Mouse (Mus musculus): ENCODE data around the gene Emx1. TPM values are rescaled to one million over a fixed set of nuclear protein-coding genes. Genes with fewer than 3 reads are reported as not detected.
"Not testable (repeated sequence)": the region's sequence is repeated elsewhere in the genome, so short reads cannot be mapped to it uniquely, and the experiment has no call there.

Emx1 gene
- total RNA-seq (2021) = not detected

DNA sequence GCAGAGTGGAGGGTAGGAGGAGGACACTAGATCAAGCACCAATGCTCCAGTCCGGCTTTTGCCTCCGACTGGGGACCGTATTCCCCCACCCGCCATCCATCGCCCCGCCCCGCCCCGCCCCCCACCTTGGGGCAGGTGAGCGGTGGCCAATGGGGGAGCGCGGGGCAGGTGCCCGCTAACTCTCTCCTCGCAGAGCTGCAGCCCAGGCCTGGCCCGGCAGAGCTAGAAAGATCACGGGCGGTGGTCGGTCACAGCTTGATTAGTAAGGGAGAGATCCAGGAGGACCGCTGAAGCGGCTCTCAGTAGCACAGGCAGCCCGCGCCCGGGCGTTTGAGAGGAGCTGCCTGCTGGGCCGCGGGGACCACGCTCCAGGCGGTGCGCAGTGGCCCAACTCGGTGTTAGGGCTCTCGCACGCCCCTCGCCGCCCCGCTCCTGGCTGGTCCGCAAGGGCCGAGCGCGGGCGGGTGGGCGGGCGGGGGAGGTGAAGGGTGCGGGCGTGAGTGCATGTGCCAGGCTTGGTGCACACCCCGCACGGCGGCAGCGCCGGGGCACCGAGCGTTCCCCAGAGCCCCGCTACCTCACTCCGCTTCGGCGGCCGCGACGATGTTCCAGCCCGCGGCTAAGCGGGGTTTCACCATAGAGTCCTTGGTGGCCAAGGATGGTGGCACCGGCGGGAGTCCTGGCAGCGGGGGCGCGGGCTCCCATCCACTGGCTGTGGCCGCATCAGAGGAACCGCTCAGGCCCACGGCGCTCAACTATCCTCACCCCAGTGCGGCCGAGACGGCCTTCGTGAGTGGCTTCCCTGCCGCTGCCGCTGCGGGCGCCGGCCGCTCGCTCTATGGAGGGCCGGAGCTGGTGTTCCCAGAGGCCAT lies at the start of gene Emx1:
Gene Emx1, plus strand, starts transcription at position 99 of the 872 bp plus-strand sequence.
- no peak for DNase-seq (ENCODE audit: low spot score)
- intact Hi-C loops (cut with DNase I) = no loop called here

DNA sequence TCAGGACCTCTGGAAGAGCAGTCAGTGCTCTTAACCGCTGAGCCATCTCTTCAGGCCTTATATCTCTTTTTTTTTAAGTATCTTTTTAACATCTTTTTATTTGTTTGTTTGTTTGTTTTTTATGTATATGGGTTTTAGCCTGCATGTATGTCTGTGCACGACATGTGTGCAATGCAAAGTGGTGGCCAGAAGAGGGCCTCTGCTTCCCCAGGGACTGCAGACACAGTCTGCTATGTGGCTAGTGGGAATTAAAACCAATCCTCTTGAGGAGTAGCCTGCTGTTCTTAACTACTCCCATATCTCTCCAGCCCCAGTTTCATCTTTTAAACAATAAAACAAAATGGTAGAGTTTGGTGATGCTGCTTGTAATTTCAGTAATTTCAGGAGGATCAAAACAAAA lies 47.7 kb upstream of the Emx1 start:
- intact Hi-C loops (cut with DNase I) = no loop called here
- no peak for DNase-seq (ENCODE audit: low spot score)

DNA sequence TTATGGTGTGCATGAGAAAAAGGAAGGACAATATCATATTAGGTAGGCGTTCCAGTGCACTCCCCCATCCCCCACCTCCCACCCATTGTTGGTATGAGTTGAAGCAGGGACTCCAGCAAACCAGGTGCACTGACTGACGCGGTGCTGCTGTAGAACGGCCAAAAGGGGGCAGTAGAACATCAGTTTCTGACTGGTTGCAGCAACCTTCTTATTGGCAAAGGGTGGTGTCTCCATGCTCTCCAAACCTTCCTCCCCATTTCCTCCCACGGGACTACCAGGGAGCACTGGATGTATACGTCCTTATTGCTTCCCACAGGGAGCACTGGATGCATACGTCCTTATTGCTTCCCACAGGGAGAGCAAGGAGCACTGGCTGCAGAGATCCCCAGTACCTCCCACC lies 46.2 kb upstream of the Emx1 start:
- intact Hi-C loops (cut with DNase I) = not testable (repeated sequence)
- peak; percentile 33 for DNase-seq (ENCODE audit: low spot score)

DNA sequence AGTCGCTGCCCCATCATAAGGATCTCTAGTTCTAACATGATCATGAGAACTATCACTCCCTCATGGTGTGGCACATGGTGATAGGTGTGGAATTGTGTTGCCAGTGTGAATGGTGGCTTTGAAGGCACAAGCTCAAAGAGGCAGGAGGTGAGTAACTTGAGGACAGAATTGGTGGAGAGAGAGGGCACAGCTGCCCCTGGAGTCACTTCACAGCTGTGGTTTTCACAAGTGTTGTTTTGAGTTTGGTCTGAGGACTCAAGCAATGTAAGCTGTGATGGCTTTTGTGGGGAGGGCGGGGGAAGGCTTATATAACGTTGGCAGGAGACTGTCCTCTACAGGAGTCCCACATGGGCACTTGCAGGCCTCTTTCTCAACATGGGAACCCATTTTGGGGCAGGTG lies 42.8 kb upstream of the Emx1 start:
- intact Hi-C loops (cut with DNase I) = no loop called here
- DNase-seq (ENCODE audit: low spot score) = no peak

DNA sequence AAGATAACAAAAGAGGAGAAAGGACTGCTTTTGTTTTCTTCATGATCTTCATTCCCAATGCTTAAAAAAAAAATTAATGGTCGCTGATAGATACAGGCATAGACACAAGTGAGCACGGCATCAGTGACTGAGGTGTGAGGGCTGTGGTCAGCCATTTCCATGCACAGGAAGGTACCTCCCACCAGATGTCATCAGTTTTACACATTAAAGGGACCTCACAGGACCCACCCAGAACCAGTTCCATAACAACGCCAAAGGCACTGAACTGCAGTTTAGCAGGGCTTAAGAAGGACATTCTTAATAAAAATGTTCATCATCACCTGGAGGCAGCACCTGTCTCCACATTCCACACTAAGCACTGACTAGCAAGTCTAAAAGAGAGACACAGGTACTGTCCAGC lies 39.6 kb upstream of the Emx1 start:
- intact Hi-C loops (cut with DNase I) = no loop called here
- DNase-seq (ENCODE audit: low spot score) = no peak

DNA sequence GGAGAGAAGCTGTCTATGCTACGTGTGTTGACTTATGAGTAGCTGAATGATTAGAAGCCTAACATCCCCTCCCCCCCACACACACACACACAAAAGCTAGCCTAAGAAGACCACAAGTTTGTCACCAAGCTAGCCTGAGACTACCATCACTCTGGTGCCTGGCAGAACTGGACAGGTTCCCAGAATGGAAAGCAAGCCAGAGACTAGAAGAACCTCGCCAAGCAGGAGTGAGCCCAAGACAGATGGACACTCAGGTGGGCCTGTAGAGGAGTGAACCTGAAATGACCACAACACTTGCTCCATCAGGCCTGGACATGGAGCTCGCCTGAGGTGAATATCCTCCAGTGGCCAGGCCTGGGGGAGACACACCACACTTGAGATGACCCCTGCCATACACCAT lies 36.9 kb upstream of the Emx1 start:
- DNase-seq (ENCODE audit: low spot score) = no peak
- intact Hi-C loops (cut with DNase I) = no loop called here

DNA sequence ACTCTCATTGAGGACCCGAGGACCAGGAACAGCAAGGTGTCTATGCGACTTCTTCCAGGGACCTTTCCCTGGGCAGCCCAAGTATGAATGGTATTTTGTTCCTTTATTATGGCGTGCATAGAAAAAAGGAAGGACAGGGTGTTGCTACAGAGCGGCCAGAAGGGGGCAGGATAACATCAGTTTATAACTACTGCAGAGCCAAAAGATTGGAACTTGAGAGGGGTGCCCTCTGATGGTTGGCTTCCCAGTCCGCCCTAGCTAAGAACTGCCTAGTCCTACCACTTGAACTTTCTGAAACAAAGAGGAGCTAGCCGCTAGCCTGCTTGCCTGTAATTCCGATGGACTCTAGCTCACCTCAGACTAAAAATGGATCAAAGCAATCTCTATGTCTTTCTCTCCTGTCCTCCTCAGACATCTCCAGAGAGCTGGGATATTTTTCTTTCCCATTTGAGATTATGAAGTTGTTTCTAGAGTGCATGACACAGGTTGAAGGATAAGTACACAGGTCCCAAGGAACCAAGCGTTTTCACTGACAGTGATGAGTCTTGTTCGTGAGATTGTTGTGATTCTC lies 33.2 kb upstream of the Emx1 start:
- no peak for DNase-seq (ENCODE audit: low spot score)
- intact Hi-C loops (cut with DNase I) = no loop called here

DNA sequence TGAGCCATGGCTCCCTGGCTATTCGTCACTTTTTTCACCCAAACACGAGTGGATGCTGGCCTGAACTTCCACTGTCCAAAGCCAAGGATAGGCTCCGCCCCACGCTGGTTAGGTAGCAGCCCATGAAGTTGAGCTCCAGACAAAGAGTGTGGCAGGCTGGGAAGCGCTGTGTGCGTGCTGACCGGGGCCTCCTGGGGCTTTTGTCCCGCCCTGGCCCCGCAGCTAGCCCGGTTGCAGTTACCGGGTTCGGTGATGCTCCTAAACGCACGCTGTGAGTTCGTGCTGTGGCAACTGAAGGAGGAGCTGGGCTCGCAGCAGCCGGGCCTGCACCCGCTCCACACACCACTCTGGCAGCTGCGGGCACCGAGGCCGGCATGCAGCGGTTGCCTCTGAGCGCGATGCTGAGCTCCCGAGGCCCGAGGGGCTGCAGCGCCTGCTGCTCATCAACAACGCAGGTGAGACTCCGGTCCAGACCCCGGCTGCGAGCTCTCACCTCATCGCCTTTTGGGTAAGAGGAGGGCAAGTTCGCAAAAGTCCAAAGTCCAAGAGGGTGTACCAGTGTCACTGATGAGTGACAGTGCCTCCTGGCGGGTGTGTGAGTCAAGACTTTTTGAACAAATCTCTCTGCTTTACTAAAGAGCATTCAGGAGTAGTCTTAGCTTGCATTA lies 32.2 kb upstream of the Emx1 start:
- intact Hi-C loops (cut with DNase I) = no loop called here

DNA sequence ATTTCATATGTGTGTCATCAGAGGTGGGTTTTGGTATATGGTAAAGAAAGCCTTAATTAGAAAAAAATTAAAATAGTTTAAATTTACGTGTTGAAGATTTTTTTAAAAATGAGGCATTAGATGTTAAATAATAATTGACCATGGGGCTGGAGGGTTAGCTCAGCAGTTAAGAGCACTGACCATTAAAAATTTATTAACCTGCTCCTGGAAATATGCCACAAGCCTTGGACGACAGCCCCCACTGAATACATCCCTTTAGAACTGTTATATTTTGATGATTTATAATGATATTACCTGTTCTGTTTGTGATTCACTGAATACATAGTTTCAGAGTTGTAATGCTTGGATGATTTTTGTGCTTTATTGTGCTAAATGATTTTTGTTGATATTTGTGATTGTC lies 30.7 kb upstream of the Emx1 start:
- intact Hi-C loops (cut with DNase I); DNase-seq (ENCODE audit: low spot score): not testable (repeated sequence)

More for the DNA sequence above, 32.2 kb upstream of the Emx1 start:
- peak; percentile 16 for DNase-seq (ENCODE audit: low spot score)

DNA sequence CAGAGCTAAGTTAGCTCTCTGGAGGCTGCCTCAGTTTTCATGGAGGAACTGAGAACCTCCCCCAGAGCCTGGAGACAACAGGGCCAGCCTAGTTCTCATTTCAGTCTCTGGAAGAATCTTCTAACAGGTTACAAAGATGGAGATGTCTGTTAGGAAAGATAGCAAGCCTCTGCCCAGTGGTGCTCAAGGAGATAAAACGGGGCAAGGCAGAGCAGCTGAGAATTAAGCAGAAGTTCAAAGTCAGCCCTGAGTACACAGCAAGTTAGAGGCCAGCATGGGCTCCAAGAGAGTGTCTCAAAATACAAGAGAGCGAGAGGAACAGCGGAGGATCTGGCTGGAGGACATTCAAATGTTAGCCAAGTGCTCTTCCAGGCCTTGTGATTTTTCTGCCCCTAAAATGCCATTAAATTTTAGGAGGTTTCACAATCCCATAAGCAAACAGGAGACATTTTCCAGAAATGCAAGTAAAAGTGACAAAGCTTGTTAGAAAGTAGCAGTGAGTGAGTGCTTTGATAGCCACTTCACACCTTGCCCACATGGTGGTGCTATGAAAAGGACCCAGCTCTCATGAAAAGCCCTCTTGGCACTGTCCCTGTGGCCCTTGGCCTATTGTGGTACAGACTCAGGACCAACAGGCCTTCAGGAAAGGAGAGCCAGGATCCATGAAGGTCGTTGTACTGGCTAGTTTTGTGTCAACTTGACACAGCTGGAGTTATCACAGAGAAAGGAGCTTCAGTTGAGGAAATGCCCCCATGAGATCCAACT lies 29.0 kb upstream of the Emx1 start:
- intact Hi-C loops (cut with DNase I); DNase-seq (ENCODE audit: low spot score): not testable (repeated sequence)

DNA sequence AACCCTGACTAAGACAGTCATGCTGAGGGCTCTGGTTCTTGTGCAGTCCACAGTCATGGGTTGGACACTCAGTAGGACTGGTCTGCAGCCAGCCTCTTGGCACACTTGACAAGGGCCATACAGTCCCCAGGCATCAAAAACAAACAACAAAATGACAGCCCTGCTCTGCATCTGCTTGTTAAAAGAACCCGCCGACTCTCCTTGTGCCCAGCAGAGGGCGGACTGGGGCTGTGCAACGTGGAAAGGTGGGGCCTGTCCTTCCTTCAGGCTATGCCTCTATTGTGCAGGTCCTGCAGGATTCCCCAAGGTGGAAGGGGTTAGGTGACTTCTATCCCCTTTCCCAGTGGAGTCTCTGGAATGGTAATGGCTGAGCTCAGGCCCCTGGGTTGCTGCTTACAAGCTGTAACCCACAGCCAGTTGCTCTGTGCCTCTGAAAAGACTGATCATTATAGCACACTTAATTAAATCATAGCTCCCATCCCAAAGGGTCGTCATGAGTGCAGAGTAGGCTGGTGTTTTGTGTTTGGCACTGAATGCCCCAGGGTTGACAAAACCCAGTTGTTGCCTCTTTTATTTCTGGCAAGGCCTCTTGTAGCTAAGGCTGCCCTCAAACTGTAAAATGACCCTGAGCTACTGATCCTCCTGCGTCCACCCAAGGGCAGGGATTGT lies 28.0 kb upstream of the Emx1 start:
- intact Hi-C loops (cut with DNase I); DNase-seq (ENCODE audit: low spot score): not testable (repeated sequence)

DNA sequence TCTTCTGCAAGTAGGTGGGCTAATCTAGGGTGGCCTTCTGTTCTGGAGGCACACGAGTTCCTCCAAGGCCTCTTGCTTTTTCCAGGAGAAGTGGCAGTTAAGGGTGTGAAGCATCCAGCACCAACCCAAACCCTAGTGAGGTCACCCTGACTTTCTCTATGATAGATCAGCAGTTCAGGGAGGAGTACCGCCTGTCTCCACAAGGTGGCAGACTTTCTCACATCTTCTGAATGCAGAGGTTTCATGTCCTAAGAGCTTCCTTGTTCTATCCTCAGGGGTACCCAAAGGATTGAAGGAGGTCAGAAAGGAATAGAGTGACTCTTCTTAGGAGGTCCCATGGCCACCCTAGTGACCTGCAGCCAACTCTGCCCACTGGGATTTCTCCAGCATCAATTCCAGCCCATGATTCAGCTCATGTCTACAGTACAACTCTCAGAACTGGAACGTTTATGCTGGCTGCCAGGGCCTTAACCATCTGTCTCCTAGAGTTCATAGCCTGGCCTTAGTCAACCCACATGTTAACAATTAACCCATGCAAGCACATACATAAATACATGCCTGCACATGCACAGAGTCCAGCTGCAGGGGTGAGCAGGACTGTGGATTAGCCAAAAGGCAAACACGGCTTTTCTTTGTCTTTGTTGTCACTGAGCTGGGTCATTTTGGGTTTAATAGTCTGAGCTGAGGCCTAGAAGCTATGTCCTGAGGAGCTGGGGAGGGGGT lies 26.9 kb upstream of the Emx1 start:
- intact Hi-C loops (cut with DNase I) = loop anchor here (1.0 to 5.0 kb wide), 3 partner anchors 77 to 250 kb away; no protein-coding TSS in a partner anchor
- no peak for DNase-seq (ENCODE audit: low spot score)

DNA sequence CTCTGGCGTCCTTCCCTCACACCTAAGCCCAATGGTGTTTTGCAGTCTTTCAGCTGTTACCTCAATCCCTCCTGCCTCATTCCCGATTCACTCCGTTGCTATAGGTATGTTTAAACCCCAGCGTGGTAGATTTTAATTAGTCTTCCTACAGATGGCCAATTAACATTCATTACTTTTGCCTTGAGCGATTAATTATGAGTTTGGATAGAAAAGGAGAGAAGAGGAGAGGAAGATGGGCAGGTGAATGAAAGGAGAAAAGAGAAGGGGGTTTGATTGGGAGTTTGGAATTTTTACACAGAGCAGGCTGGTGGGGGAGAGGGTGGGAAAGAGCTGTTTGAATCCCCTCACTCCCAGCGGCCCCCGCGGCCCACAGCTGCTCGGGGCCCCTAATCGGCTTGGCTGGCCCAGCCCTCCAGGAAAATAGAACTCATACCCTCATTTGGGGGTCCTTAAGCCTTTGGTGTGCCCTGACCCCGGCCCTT lies 21.8 kb upstream of the Emx1 start:
- intact Hi-C loops (cut with DNase I) = no loop called here
- no peak for DNase-seq (ENCODE audit: low spot score)

DNA sequence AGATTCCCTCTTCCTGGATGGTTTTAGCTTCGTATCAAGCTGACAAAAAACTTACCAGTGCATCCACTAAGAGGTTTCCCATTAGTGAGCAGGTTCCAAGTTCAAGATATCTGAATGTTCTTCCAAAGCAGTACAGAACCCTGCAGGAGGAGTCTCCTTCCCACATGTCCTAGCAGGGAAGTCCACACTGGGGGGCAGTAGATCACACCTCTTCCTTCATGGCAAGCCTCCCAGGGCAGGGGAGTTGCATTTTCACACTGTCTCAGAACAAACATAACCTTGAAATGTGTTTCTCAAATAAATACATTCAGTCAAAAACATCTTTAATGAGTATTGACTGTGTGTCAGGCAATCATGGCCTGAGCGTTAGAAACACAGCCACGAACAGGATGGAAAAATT lies 7.7 kb upstream of the Emx1 start:
- DNase-seq (ENCODE audit: low spot score) = no peak
- intact Hi-C loops (cut with DNase I) = no loop called here

DNA sequence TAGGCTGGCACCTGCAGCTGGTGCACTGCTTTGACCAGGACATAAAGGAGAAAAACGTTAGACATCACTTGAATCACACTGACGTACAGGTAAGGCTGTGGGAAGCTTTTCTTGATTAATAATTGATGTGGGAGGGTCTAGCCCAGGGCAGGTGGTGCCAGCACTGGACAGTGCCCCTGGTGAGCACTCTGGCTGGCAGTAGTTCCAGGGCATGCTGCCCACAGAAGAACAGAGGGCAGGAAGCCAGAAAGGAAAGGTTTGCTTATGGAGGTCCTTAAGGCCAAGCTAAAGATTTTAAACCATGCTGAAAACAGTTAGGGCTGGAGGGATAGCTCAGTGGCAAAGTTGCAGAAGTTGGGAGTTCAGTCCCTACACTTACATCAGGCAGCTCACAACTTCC lies 7.2 kb upstream of the Emx1 start:
- intact Hi-C loops (cut with DNase I) = no loop called here
- DNase-seq (ENCODE audit: low spot score) = no peak

DNA sequence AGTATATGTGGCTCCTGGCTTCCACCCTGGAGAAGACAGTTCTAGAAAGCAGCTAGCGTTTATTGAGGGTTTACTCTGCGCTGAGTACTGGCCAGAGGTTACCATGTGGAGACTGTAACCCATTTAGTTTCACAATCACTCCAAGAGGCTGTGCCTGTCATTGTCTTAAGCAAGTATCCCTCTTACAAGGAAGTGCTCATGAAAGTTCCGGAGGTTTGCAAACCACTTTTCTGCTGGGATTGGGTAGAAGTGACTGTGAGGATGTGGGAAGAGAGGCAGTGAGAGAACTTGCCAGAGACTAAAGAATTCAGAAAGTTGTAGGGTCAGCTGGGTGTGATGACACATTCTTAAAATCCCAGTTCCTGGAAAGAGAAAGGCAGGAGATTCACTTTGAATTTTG lies 3.3 kb upstream of the Emx1 start:
- no peak for DNase-seq (ENCODE audit: low spot score)
- intact Hi-C loops (cut with DNase I) = no loop called here

DNA sequence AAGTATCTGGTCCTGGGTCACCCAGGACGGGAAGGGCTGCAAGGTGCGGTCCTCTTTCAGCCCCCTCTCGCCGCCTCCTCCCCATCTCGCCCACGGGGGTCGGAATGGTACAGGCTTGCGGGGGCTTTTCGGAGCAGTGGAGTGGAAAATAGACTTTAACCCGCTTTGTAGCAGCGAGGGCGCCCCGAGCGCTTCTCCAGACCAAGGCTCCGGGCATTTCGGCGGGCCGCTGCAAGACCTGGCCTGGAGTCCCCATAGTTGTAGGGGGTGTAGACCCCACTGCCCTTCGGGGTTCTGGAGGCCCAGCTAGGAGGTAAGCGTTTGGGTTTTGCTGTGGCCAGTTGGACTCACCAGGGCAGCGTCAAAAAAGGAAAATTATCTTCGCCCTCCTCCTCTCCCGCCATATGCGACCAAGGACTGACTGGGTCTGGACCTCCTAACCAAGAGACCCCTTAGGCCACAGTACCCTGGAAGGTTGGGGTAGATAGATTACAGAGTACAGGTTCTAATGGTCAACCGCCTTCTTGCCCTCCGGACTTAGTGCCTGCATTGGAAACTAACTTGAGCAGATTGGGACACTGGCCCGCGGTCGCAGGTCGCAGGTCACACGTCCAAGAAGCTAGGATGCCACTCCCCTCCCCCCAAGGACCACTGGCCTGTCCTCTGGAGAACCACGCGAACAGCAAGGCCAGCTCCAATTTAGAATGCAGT lies 1.1 kb upstream of the Emx1 start:
- intact Hi-C loops (cut with DNase I) = no loop called here
- no peak for DNase-seq (ENCODE audit: low spot score)

DNA sequence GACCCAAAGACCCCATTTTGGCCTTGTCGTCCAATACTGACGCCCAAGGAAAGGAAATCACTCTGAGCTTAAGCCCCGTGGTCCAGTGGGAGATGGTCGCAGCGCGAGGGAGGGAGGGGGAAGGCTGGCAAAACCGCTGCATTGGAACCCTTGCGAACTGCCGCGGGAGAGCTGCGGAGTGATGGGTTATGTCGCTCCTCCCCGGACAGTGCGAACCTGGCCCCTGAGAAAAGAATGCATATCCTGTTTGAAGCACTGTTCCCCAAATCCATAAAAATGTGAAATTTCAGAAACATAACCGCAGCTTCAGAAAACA lies 536 bp upstream of the Emx1 start:
- intact Hi-C loops (cut with DNase I) = no loop called here
- DNase-seq (ENCODE audit: low spot score) = no peak
